Mouse (Mus musculus) kidney, embryonic 16.5 days (tissue): ENCODE data around the gene Ube2z. TPM values are rescaled to one million over a fixed set of nuclear protein-coding genes. Genes with fewer than 3 reads are reported as not detected.
A peak's percentile ranks its signal among the peaks of the same experiment; 100 is the strongest.

Experiments used
- ATAC-seq: fragments of 200-750 bp; cut with Nextera tagmentation; 2 replicates; pipeline ENCODE4 v1.8.0; 2017; ENCODE audit warnings: moderate TSS enrichment; ENCODE audit not compliant: low FRiP score, low TSS enrichment
- H3K27ac ChIP-seq: fragments of 300-500 bp; sonication (generic); 2 replicates; pipeline ENCODE4 v1.5.1; 2014; ENCODE audit warnings: low read length
- H3K27me3 ChIP-seq: fragments of 300-500 bp; sonication (generic); 2 replicates; pipeline ENCODE4 v1.6.1; 2014; ENCODE audit warnings: low read length, control low read depth, mixed read lengths; ENCODE audit not compliant: insufficient read depth
- H3K36me3 ChIP-seq: fragments of 300-500 bp; sonication (generic); 2 replicates; pipeline ENCODE4 v1.6.1; 2014; ENCODE audit warnings: low read length, control low read depth, mixed read lengths; ENCODE audit not compliant: insufficient read depth
- H3K4me1 ChIP-seq: fragments of 300-500 bp; sonication (generic); 2 replicates; pipeline ENCODE4 v1.6.1; 2014; ENCODE audit warnings: low read length, control low read depth, mixed read lengths; ENCODE audit not compliant: insufficient read depth
- H3K4me2 ChIP-seq: fragments of 300-500 bp; sonication (generic); replicated peaks from 2 replicates; pipeline ENCODE4 v1.6.1; 2014; ENCODE audit warnings: low read depth, low read length
- H3K4me3 ChIP-seq: fragments of 300-500 bp; sonication (generic); 2 replicates; pipeline ENCODE4 v1.5.1; 2014; ENCODE audit warnings: mild to moderate bottlenecking, low read length
- H3K9ac ChIP-seq: fragments of 300-500 bp; sonication (generic); replicated peaks from 2 replicates; pipeline ENCODE4 v1.6.1; 2014; ENCODE audit warnings: low read length
- H3K9me3 ChIP-seq: fragments of 300-500 bp; sonication (generic); 2 replicates; pipeline ENCODE4 v1.6.1; 2016; ENCODE audit warnings: low read length, control low read depth
- WGBS: fragments of 180-500 bp; shearing (Covaris S2); extraction: QIAGEN DNeasy Blood & Tissue Kit; methylation state at CpG from one replicate; pipeline ENCODE4 v1.1.7; 2014; 5-methylcytosine and 5-hydroxymethylcytosine counted together
- polyA plus RNA-seq: library from polyadenylated mRNA; unstranded; fragments of >200 nt; fragmentation: Nextera tagmentation; extraction: Ambion mirVana; gene quantifications from 2 replicates; pipeline ENCODE4 v1.2.1, GENCODE M21; 2015

Ube2z gene
- polyA plus RNA-seq, 1 experiment from 2014 or later, result 38.7 TPM

GRCm38 (mm10) chr11:96080736-96081135 lies 15.5 kb upstream of the Ube2z start:
- H3K4me3 ChIP-seq, result no peak overlapping the region
- no peaks in the 10 kb centered on the region for H3K27me3 ChIP-seq
- no peaks in the 10 kb centered on the region; the same call in 1 of the 2 replicates for H3K4me1 ChIP-seq
- no peak overlapping the region for H3K4me2 ChIP-seq
- no peaks in the 10 kb centered on the region for H3K9me3 ChIP-seq
- no peak overlapping the region for H3K9ac ChIP-seq
- ATAC-seq, result no peak
- WGBS, result 78% methylated on average over 5 of the region's 5 CpGs
- H3K36me3 ChIP-seq, result no peaks in the 10 kb centered on the region
- no peak overlapping the region for H3K27ac ChIP-seq

GRCm38 (mm10) chr11:96076221-96077105 lies 11.3 kb upstream of the Ube2z start:
- H3K27ac ChIP-seq, result peak overlapping the region; percentile 79
- WGBS, result 66% methylated on average over 13 of the region's 13 CpGs
- H3K36me3 ChIP-seq, result peaks cover 6% of the 10 kb centered on the region
- H3K27me3 ChIP-seq, result no peaks in the 10 kb centered on the region
- H3K4me2 ChIP-seq, result peak overlapping the region; percentile 62
- H3K4me1 ChIP-seq, result peaks cover 11% of the 10 kb centered on the region
- peak overlapping the region; percentile 57 for H3K9ac ChIP-seq
- no peak for ATAC-seq
- H3K9me3 ChIP-seq, result no peaks in the 10 kb centered on the region
- H3K4me3 ChIP-seq, result peak overlapping the region; percentile 46

GRCm38 (mm10) chr11:96075509-96076220 lies 10.5 kb upstream of the Ube2z start, which contains the start of gene Atp5g1:
Gene Atp5g1, minus strand, starts transcription at chr11:96075670.
- Histone ChIP-seq H3K9ac (peak within 1 kb of the TSS; percentile 94), H3K4me1 (peaks cover 11% of the 10 kb centered on the region), H3K4me3 (peak within 1 kb of the TSS; percentile 92), H3K9me3 (no peaks in the 10 kb centered on the region), H3K27ac (peak within 1 kb of the TSS; percentile 92), H3K36me3 (peaks cover 14% of the 10 kb centered on the region), H3K4me2 (peak within 1 kb of the TSS; percentile 91), H3K27me3 (no peaks in the 10 kb centered on the region)
- WGBS, result under 1% methylated on average over 37 of the region's 37 CpGs
- peak; percentile 98 for ATAC-seq

DNA sequence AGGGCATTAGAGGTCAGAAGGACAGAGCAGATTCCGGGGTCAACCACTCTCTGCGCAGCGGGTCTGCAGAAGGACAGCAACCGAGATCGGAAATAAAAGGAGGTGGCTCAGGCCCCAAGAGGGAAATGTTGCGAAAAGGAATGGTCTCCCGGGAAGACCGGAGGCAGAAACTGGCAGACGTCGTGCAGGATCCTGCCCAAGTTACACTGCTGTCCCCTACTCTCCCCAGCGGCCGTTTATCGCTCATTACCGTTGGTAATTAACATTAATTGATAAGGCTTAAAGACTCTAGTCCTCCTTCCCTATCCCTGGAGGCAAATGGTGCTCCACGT lies 10.0 kb upstream of the Ube2z start:
- Histone ChIP-seq H3K27me3 (no peaks in the 10 kb centered on the region), H3K9me3 (no peaks in the 10 kb centered on the region), H3K4me1 (peaks cover 11% of the 10 kb centered on the region), H3K27ac (peak overlapping the region; percentile 92), H3K36me3 (peaks cover 19% of the 10 kb centered on the region), H3K9ac (peak overlapping the region; percentile 94), H3K4me2 (peak overlapping the region; percentile 91), H3K4me3 (peak overlapping the region; percentile 92)
- no peak for ATAC-seq
- WGBS, result 0% methylated on average over 15 of the region's 15 CpGs

GRCm38 (mm10) chr11:96074351-96075176 lies 9.4 kb upstream of the Ube2z start:
- H3K36me3 ChIP-seq, result peaks cover 24% of the 10 kb centered on the region
- H3K4me1 ChIP-seq, result peaks cover 11% of the 10 kb centered on the region
- ATAC-seq, result no peak
- no peaks in the 10 kb centered on the region for H3K9me3 ChIP-seq
- peak overlapping the region; percentile 92 for H3K27ac ChIP-seq
- H3K9ac ChIP-seq, result peak overlapping the region; percentile 94
- H3K4me3 ChIP-seq, result peak overlapping the region; percentile 92
- H3K4me2 ChIP-seq, result peak overlapping the region; percentile 91
- WGBS, result 9% methylated on average over 17 of the region's 17 CpGs
- no peaks in the 10 kb centered on the region for H3K27me3 ChIP-seq

DNA sequence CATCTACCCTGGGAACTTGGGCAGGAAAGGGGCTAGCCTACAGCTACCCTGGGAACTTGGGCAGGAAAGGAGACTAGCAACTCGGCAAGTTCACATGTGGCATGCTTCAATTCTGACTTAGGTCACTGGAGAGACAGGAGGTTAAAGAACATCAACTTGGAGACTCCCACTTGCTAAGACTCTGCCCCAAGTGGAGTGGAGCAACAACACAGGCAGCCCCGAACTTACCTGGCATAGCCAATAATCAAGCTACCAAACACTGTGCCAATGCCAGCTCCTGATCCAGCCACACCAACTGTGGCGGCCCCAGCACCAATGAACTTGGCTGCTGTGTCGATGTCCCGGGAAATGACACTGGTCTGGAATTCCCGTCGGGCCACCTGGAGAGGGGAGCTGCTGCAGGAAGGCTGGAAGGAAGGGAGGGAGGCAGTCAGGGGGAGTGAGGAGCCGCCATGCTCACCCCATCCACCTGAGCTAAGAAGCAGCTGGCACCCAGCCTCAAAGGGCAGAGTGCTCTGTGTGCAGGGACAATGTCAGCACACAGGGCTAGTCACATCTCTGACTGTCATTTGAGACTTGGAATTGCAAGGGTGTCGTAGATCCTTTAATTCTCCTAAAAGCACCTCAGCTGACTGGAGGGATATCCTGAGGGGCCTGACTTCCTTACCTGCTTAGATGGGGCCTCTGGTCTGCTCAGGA lies 8.3 kb upstream of the Ube2z start:
- 55% methylated on average over 8 of the region's 9 CpGs for WGBS
- Histone ChIP-seq H3K4me2 (peak overlapping the region; percentile 91), H3K27ac (no peak overlapping the region), H3K4me3 (peak overlapping the region; percentile 92; the same call in 1 of the 2 replicates), H3K4me1 (peaks cover 11% of the 10 kb centered on the region), H3K9ac (peak overlapping the region; percentile 94; the same call in 1 of the 2 replicates), H3K9me3 (no peaks in the 10 kb centered on the region), H3K27me3 (no peaks in the 10 kb centered on the region), H3K36me3 (peaks cover 27% of the 10 kb centered on the region)
- ATAC-seq, result no peak

DNA sequence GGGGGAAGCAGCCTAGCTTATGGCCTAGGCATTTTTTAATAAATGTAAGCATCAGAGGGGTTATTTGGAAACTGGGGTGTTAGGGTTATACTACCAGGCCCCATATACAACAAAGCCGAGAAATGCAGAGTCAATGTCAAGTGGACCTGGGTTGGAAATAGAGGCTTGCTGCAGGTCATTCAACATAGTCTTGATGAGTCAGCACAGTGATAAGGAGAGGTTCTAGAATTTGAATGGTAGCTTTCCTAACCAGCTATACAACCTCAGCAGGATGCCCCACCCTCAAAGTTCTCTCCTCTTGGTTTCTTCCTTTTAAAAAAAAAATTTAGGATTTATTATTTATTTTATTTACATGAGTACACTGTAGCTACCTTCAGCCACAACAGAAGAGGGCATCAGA lies 5.8 kb upstream of the Ube2z start:
- Histone ChIP-seq H3K9ac (no peak overlapping the region), H3K4me2 (no peak overlapping the region), H3K36me3 (peaks cover 27% of the 10 kb centered on the region), H3K27me3 (no peaks in the 10 kb centered on the region), H3K27ac (no peak overlapping the region), H3K4me3 (no peak overlapping the region), H3K9me3 (no peaks in the 10 kb centered on the region), H3K4me1 (peaks cover 11% of the 10 kb centered on the region)
- WGBS, result 90% methylated on average over 1 of the region's 1 CpGs
- ATAC-seq, result no peak

DNA sequence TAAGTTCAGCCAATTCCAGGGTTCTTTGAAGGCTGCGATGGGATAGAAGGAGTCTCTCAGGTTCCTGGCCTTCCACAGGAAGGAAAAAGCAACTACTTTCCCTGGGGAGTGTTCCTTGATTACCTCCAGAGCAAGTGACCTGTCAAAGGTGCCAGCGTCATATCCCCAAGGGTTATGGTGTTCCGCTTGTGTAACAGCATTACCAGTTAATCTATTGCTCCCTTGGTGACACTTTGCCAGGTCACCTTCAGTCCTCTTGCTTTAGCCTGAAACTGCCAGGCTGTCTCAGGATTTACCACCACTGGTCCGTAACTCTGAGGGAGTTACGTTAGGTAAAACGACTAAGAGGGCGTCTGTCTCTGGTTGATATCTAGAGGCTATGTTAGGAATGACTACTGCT lies 5.2 kb upstream of the Ube2z start:
- Histone ChIP-seq H3K4me2 (no peak overlapping the region), H3K4me1 (peaks cover 17% of the 10 kb centered on the region), H3K9me3 (no peaks in the 10 kb centered on the region), H3K9ac (no peak overlapping the region), H3K4me3 (no peak overlapping the region), H3K36me3 (peaks cover 27% of the 10 kb centered on the region), H3K27ac (no peak overlapping the region), H3K27me3 (no peaks in the 10 kb centered on the region)
- WGBS, result 81% methylated on average over 7 of the region's 7 CpGs
- no peak for ATAC-seq

DNA sequence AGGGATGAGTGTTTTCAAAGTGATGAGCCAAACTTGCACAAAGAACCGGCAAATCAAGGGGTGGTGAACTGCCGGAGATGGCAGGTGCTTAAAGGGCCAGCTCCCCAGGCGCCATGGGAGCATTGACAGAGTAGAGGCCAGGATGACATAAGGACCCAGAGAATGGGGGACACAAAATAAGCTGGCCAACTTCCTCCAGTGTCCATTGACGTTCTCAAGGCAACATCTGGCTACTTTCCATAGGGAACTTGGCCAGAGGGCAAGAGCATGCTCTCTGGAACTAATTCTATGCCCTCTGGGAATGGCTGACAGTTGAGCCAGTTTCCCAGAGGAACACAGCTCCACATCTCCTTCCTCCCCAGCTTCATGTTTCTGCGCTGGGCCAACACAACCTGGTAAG lies 3.0 kb upstream of the Ube2z start:
- H3K4me1 ChIP-seq, result peaks cover 17% of the 10 kb centered on the region
- 74% methylated on average over 5 of the region's 5 CpGs for WGBS
- ATAC-seq, result no peak
- no peaks in the 10 kb centered on the region for H3K9me3 ChIP-seq
- H3K9ac ChIP-seq, result no peak overlapping the region
- H3K36me3 ChIP-seq, result peaks cover 27% of the 10 kb centered on the region
- H3K4me3 ChIP-seq, result no peak overlapping the region
- H3K27me3 ChIP-seq, result no peaks in the 10 kb centered on the region
- no peak overlapping the region for H3K4me2 ChIP-seq
- H3K27ac ChIP-seq, result no peak overlapping the region
